Mouse (Mus musculus) cerebellum, adult 2 months (tissue): ENCODE data around the gene Tnip1. TPM values are rescaled to one million over a fixed set of nuclear protein-coding genes. Genes with fewer than 3 reads are reported as not detected.

ENCODE experiments used
- DNase-seq, 2 experiments: peaks; one replicate each; pipeline ENCODE4 v3.0.0; 2021
- H3K27ac ChIP-seq: fragments of 200-500 bp; 2 replicates; pipeline ENCODE4 v1.5.1; 2012; ENCODE audit warnings: low read length, control low read depth, inconsistent platforms; ENCODE audit not compliant: insufficient read depth
- H3K27me3 ChIP-seq: fragments of 200-500 bp; 2 replicates; pipeline ENCODE4 v1.6.1; 2012; ENCODE audit warnings: inconsistent platforms, mild to moderate bottlenecking, low read length, moderate library complexity; ENCODE audit not compliant: control insufficient read depth, insufficient read depth
- H3K4me1 ChIP-seq: fragments of 200-500 bp; 2 replicates; pipeline ENCODE4 v1.6.1; 2011; ENCODE audit warnings: low read length; ENCODE audit not compliant: control insufficient read depth, insufficient read depth
- H3K4me3 ChIP-seq: fragments of 200-500 bp; replicated peaks from 2 replicates; pipeline ENCODE3; 2011; ENCODE audit warnings: mild to moderate bottlenecking, low read depth, low read length, control low read depth; ENCODE audit not compliant: insufficient read depth
- CTCF ChIP-seq: fragments of 200-500 bp; IDR thresholded peaks from 2 replicates; pipeline ENCODE4 v1.5.1; 2011; ENCODE audit warnings: low read depth, mild to moderate bottlenecking, control low read depth, low read length, moderate library complexity, borderline replicate concordance; ENCODE audit not compliant: insufficient read depth
- POLR2A ChIP-seq: fragments of 200-500 bp; IDR thresholded peaks from 2 replicates; pipeline ENCODE4 v1.6.1; 2011; ENCODE audit warnings: low read length, control low read depth, borderline replicate concordance; ENCODE audit not compliant: insufficient read depth
- WGBS: fragments of 180-500 bp; shearing (Covaris S2); methylation state at CpG from one replicate; pipeline ENCODE4 v1.1.7; 2018; 5-methylcytosine and 5-hydroxymethylcytosine counted together
- polyA plus RNA-seq: library from polyadenylated mRNA; depleted of rRNA; stranded (reverse); fragments of >200 nt; gene quantifications from 2 replicates; pipeline ENCODE4 v1.2.3, GENCODE M21; 2012

Gene Tnip1
- polyA plus RNA-seq, 1 experiment, result 31.1 TPM

DNA sequence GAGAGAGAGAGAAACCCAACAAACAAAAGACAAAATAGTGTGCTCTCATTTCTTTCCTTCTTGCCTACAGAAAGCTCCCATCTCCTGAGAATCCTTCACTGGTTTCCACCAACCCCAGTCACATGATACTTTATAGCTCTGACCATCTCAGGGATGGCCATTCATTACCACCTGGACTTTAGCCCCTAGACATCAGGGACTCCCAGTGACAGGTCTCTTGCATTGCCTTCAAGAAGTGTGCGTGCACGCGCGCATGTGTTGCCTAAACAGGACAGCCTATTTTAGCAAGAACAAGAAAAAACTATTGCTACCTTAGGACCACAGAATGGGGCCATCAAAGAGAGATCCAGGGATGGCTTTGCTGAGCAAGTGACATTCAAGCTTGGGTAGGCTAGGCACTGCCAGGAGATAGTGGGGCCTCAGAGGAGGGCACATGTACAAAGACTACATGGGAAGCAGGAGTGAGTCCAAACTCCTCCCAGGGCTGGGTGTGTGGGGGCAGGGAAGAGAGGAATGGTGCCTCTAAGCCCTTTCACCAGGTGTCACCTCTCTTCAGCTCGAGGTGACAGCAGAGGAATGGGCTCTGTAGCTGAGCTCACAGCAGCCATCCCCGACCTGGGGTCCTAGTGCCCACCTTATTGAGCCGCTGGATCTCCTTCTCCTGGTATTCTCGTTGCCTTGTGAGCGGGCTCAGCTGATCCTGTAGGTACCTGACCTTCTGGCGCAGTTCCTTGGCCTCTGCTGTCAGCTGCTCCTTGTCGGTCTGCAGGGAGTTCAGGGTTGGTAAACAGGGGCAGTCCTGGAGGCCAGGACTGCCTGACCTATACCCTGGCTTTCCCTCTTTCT is 42.4 kb downstream of the Tnip1 start:
- no peak for DNase-seq
- WGBS, result 76% methylated on average over 11 of the region's 11 CpGs
- Histone ChIP-seq H3K27ac (no peak overlapping the region), H3K27me3 (no peaks in the 10 kb centered on the region), H3K4me1 (no peaks in the 10 kb centered on the region), H3K4me3 (no peak overlapping the region)
- no peak for TF ChIP-seq POLR2A
- TF ChIP-seq CTCF, result no peak

DNA sequence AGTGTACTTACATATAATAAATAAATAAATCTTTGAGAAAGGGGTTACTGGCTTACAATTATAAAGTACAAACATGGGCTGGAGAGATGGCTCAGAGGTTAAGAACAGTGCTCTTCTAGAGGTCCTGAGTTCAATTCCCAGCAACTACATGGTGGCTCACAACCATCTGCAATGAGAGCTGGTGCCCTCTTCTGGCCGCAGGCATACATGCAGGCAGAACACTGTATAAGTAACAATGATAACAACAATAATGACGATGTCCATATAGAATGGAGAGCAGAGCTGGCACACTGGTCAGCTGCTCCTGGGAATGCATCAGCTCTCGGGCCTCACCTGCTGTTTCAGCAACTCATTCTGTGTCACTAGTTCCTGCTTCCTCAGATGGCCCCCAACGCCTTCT is 44.4 kb downstream of the Tnip1 start:
- Histone ChIP-seq H3K27ac (no peak overlapping the region), H3K4me3 (no peak overlapping the region), H3K4me1 (peaks cover 8% of the 10 kb centered on the region; the same call in 1 of the 2 replicates), H3K27me3 (no peaks in the 10 kb centered on the region)
- 86% methylated on average over 4 of the region's 4 CpGs for WGBS
- DNase-seq, result no peak
- 0 out of 2 replicates have a peak, but pooled peaks have one; percentile 16 for TF ChIP-seq CTCF
- no peak for TF ChIP-seq POLR2A

DNA sequence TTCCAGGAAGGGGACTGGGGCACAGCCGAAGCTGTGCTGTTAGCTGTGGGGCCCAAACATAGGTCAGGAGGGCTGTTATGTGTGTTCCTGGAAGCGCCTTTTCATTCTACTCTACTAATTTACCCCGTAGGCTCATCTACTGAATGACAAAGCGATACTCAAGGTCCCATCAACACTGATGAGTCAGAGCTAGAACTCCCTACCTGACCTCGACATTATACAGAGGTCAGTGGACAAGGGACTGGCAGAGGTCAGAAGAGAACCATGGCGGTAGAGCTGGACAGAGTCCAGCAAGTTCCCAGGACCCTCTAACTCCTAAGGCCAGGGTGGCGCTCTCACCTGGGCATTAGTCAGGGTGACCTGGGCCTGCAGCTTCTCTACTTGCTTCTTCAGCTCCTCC is 45.3 kb downstream of the Tnip1 start:
- no peak for TF ChIP-seq CTCF
- TF ChIP-seq POLR2A, result no peak
- H3K4me1 ChIP-seq, result peaks cover 8% of the 10 kb centered on the region; the same call in 1 of the 2 replicates
- H3K27ac ChIP-seq, result no peak overlapping the region
- no peaks in the 10 kb centered on the region for H3K27me3 ChIP-seq
- DNase-seq, result no peak
- no peak overlapping the region for H3K4me3 ChIP-seq
- WGBS, result 88% methylated on average over 7 of the region's 7 CpGs

DNA sequence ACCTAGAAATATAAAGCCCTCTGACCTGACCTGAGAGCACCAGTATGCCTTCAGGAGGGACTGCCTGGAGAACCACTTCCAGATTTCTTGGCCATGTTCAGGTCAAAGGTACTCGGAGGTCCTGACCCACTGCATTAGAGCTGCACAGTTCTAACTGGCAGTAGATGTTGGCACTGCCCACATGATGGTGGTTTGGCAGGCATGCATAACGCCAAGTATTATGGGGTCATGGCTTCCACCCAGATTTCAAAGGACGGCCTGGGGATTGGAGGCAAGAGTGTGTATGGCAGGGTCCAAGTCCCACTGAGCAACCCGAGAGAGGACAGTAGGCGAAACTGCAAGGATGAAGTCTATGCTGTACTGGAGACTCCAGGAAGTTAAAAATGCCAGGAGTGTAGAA is 48.9 kb downstream of the Tnip1 start:
- H3K4me3 ChIP-seq, result no peak overlapping the region
- H3K27me3 ChIP-seq, result no peaks in the 10 kb centered on the region
- 17% methylated on average over 5 of the region's 5 CpGs for WGBS
- TF ChIP-seq POLR2A, result no peak
- no peak for TF ChIP-seq CTCF
- no peak overlapping the region for H3K27ac ChIP-seq
- peak in 1 of 2 experiments; percentile 37 for DNase-seq
- H3K4me1 ChIP-seq, result peaks cover 8% of the 10 kb centered on the region; the same call in 1 of the 2 replicates

DNA sequence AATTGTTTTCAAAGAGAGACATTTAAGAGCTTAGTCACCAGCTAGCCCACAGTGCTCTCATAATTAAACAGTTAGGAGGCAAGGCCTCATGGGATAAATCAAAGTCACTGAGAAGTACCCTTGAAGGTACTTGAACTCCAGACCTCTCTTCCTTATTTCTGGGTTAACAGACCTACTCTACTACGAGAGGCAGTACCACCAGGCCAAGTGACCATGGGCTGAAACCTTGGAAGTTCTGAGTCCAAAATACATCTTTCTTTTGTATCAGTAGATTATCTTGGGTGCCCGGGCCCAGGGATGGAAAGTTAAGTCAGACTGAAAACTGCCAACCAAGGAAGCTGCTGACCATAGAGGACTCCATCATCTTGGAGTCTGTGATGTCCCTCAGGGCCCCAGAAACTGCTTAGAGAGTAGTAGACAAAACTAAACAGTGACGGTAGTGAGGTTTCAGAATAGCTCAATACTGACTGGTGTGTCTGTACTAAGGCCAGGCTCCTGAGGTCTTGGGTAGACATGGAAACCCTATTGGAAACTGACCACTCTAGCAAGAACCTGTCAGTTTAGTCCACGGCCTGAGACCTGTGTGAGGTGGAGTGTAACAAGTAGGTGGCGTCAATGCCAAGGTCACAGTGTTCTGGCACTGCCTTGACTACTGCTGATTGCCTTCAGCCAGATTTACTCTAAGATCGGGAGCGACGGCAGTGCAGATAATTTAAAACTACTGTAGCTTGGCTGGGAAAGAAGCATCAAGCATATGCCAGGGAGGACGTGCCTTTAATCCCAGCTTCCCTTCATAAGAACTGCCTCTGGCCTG is 50.0 kb downstream of the Tnip1 start:
- Histone ChIP-seq H3K27me3 (no peaks in the 10 kb centered on the region), H3K4me1 (peaks cover 8% of the 10 kb centered on the region; the same call in 1 of the 2 replicates), H3K27ac (no peak overlapping the region), H3K4me3 (no peak overlapping the region)
- no peak for DNase-seq
- TF ChIP-seq CTCF (no peak), POLR2A (no peak)
- WGBS, result 56% methylated on average over 9 of the region's 9 CpGs

DNA sequence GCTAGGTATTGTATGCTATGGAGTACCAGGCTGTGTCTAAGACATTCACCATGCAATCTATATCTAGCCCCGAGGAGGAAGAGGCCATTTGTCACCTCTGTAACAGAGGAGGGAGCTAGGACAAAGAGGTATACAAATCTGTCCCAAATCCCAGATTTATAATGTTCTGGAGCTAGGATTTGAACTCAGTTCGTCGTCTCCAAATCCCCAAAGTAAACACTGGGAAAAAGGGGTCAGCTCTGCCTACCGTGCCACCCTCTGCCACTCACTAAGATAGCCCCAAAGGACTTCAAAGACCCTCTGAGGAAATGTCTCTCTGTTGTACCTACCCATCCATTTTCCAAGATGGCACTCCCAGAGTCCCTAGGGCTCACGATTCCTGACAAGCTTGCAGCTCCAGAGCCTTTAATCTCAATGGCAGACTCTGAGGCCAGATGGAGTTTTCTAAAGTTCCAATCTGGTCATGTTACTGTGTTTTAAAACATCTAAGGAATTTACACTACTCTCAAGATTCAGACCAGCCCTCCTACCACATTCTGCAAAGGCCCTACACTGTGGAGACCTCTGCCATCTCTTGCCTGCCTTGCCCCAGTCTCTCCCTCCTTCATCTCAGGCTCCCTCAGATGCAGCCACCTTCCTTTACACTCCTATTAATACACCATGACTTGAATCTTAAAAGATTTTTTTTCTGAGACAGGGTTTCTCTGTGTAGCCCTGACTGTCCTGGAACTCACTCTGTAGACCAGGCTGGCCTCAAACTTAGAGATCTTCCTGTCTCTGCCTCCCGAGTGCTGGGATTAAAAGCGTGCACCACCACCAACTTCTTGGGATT is 50.8 kb downstream of the Tnip1 start:
- 94% methylated on average over 7 of the region's 7 CpGs for WGBS
- TF ChIP-seq POLR2A (no peak), CTCF (no peak)

DNA sequence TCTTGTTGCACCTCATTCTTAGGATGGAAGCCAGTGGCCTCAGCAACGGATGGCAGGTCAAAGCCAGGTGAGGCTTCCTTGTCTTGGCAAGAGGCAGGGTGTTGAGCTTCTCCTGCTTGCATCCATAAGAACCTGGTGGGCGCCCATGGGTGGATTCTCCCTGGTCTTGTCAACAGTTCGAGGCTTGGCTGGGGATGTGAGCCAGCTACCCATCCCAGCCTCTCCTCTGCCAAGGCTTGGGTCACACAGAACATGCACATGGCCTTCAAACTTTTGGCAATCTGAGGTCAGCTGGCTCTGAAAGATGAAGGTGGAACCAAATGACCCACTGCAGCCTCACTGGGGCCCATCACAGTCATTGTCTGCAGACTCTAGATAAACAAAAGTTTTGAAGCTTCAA is 51.5 kb downstream of the Tnip1 start:
- H3K4me3 ChIP-seq, result no peak overlapping the region
- H3K4me1 ChIP-seq, result peaks cover 8% of the 10 kb centered on the region; the same call in 1 of the 2 replicates
- DNase-seq, result no peak
- no peak overlapping the region for H3K27ac ChIP-seq
- TF ChIP-seq CTCF (no peak), POLR2A (no peak)
- no peaks in the 10 kb centered on the region for H3K27me3 ChIP-seq
- WGBS, result 98% methylated on average over 3 of the region's 3 CpGs

More for the DNA sequence above, 50.8 kb downstream of the Tnip1 start:
- H3K27ac ChIP-seq, result no peak overlapping the region
- H3K4me3 ChIP-seq, result no peak overlapping the region
- no peaks in the 10 kb centered on the region for H3K27me3 ChIP-seq
- peaks cover 8% of the 10 kb centered on the region; the same call in 1 of the 2 replicates for H3K4me1 ChIP-seq
- no peak for DNase-seq
